Comparison of ENCODE assay signal across 8 mouse cellular contexts in genomic region chr11:69096987-69097900, GRCm38 (mm10). TPM values are rescaled to one million over a fixed set of nuclear protein-coding genes. Genes with fewer than 3 reads are reported as not detected.
DNase-seq lines count a peak whose midpoint lies in the region; ATAC-seq and TF ChIP-seq lines count a peak whose summit lies in the region.

No protein-coding gene starts in this region.

- H3K9ac ChIP-seq in ES-E14 (ENCODE audit: insufficient read depth, low read depth, low read length, poor library complexity, severe bottlenecking) = peak overlapping the region; percentile 58
- peak overlapping the region; percentile 100 for H3K9ac ChIP-seq in lung, postnatal 0 days (replicated peaks; ENCODE audit: low read depth)

- peaks cover 10 to 19% of the 10 kb centered on the region in 2 experiments; a peak in 3 of 4 replicates for H3K4me1 ChIP-seq in ES-E14 (ENCODE audit: control insufficient read depth in 2 of 2, insufficient read depth in 2 of 2, low read length in 2 of 2, poor library complexity in 1 of 2)
- peaks cover 71% of the 10 kb centered on the region for H3K4me1 ChIP-seq in hindbrain, embryonic 10.5 days (replicated peaks)
- peaks cover 16% of the 10 kb centered on the region for H3K4me1 ChIP-seq in lung, postnatal 0 days (ENCODE audit: insufficient read depth, low read depth, low read length)

- peak overlapping the region; percentile 41 to 51 for H3K4me3 ChIP-seq in ES-E14 (ENCODE audit: insufficient read depth in 1 of 2, low read depth in 1 of 2, low read length in 2 of 2, poor library complexity in 1 of 2, severe bottlenecking in 1 of 2)
- H3K4me3 ChIP-seq in hindbrain, embryonic 10.5 days = peak overlapping the region; percentile 71
- peak overlapping the region; percentile 97 for H3K4me3 ChIP-seq in lung, postnatal 0 days (ENCODE audit: low read depth, low read length)

- H3K27me3 ChIP-seq in hindbrain, embryonic 10.5 days (ENCODE audit: insufficient read depth, poor library complexity, severe bottlenecking) = no peaks in the 10 kb centered on the region
- no peaks in the 10 kb centered on the region for H3K27me3 ChIP-seq in lung, postnatal 0 days (replicated peaks; ENCODE audit: insufficient read depth, low read length)

- H3K9me3 ChIP-seq in ES-E14 (ENCODE audit: control insufficient read depth, insufficient read depth, low read depth, low read length) = no peaks in the 10 kb centered on the region
- no peaks in the 10 kb centered on the region for H3K9me3 ChIP-seq in hindbrain, embryonic 10.5 days
- no peaks in the 10 kb centered on the region for H3K9me3 ChIP-seq in lung, postnatal 0 days (ENCODE audit: low read length)

- DNase-seq in ES-E14 (ENCODE audit: low read depth, low spot score) = no peak
- peak; percentile 87 for DNase-seq in cerebellum, adult 8-10 months
- DNase-seq in hindbrain, embryonic 10.5 days (ENCODE audit: low spot score) = peak; percentile 81
- DNase-seq in layer of hippocampus, postnatal 10 days (ENCODE audit: low spot score in 2 of 2) = peak; percentile 97 to 98
- peak; percentile 100 for DNase-seq in lung, postnatal 0 days (ENCODE audit: low spot score)
- DNase-seq in ovary, postnatal 10 days (ENCODE audit: low spot score) = peak; percentile 98
- DNase-seq in thymus, postnatal 10 days (ENCODE audit: low spot score in 2 of 2) = peak; percentile 81 to 85

- no peak overlapping the region for H3K27ac ChIP-seq in ES-E14 (ENCODE audit: insufficient read depth, low read depth, low read length, poor library complexity, severe bottlenecking)
- peak overlapping the region; percentile 85 for H3K27ac ChIP-seq in hindbrain, embryonic 10.5 days
- H3K27ac ChIP-seq in lung, postnatal 0 days (ENCODE audit: low read length) = peak overlapping the region; percentile 100

- in situ Hi-C loops in ES-E14 (cut with MboI; ENCODE audit: low sequenced_read_pairs in 2 of 2, unreplicated experiment in 2 of 2) = no loop called here

- peak; percentile 12; the same call in 1 of the 2 replicates for ATAC-seq in frontal cortex, adult (ENCODE audit: low TSS enrichment)
- ATAC-seq in lung, postnatal 0 days = peak; percentile 61

- 3% methylated on average over 29 of the region's 29 CpGs for WGBS in hindbrain, embryonic 10.5 days
- under 1% methylated on average over 29 of the region's 29 CpGs for WGBS in lung, postnatal 0 days

- TF ChIP-seq CTCF in lung, postnatal 0 days (IDR thresholded peaks at IDR 0.05) = no peak

- TF ChIP-seq EP300 in lung, postnatal 0 days (IDR thresholded peaks at IDR 0.05) = peak; percentile 100

- peaks cover 20% of the 10 kb centered on the region for H3K36me3 ChIP-seq in ES-E14 (ENCODE audit: control insufficient read depth, insufficient read depth, low read length, poor library complexity, severe bottlenecking)
- peaks cover 22% of the 10 kb centered on the region for H3K36me3 ChIP-seq in hindbrain, embryonic 10.5 days
- H3K36me3 ChIP-seq in lung, postnatal 0 days (ENCODE audit: insufficient read depth, low read length) = peaks cover 19% of the 10 kb centered on the region

- H3K4me2 ChIP-seq in lung, postnatal 0 days (replicated peaks; ENCODE audit: low read depth, low read length) = peak overlapping the region; percentile 76

TF ChIP-seq in ES-E14, 5 proteins besides CTCF, POLR2A, EP300 and RAD21:
- TF ChIP-seq MAFK (IDR thresholded peaks at IDR 0.05; ENCODE audit: insufficient read depth, low read depth, low read length) (no peak), CHD2 (IDR thresholded peaks at IDR 0.05; ENCODE audit: low read depth, low read length) (no peak), ZNF384 (IDR thresholded peaks at IDR 0.05; ENCODE audit: low read depth, low read length) (no peak), ZC3H11A (IDR thresholded peaks at IDR 0.05; ENCODE audit: borderline replicate concordance, low read depth, low read length) (no peak), HCFC1 (IDR thresholded peaks at IDR 0.05; ENCODE audit: borderline replicate concordance, insufficient read depth, low read length) (no peak)
TF ChIP-seq in ES-E14: peak in this region for 0.

RNA-seq across cellular contexts. Expression of gene Per1, which starts 2.2 kb away (rescaled TPM):
- 6.0 and 8.6 TPM in 2 replicates for total RNA-seq in ES-E14 (2012; rRNA removed)
- polyA plus RNA-seq in hindbrain, embryonic 10.5 days (2016; fragmentation: Nextera tagmentation; extraction: Ambion mirVana) = 7.8 and 9.8 TPM in 2 replicates
- total RNA-seq in layer of hippocampus, postnatal 10 days (2021) = 10 to 100 TPM; 54.4 to 67.2 TPM
- 16.6 and 30.0 TPM in 2 replicates for polyA plus RNA-seq in lung, postnatal 0 days (2015; fragmentation: Nextera tagmentation; extraction: Ambion mirVana)

RNA-seq across cellular contexts. Expression of gene Vamp2, which starts 9.0 kb away (rescaled TPM):
- 7.1 and 9.0 TPM in 2 replicates for total RNA-seq in ES-E14 (2012; rRNA removed)
- 67.1 and 108 TPM in 2 replicates for polyA plus RNA-seq in hindbrain, embryonic 10.5 days (2016; fragmentation: Nextera tagmentation; extraction: Ambion mirVana)
- total RNA-seq in layer of hippocampus, postnatal 10 days (2021) = 1,000 to 10,000 TPM in 1 of 2 experiments, 100 to 1,000 TPM in 1; 909 to 1,029 TPM
- 45.0 and 50.6 TPM in 2 replicates for polyA plus RNA-seq in lung, postnatal 0 days (2015; fragmentation: Nextera tagmentation; extraction: Ambion mirVana)

RNA-seq across cellular contexts. Expression of gene Hes7, which starts 23.0 kb away (rescaled TPM):
- total RNA-seq in ES-E14 (2012; rRNA removed) = not detected in 2 replicates
- polyA plus RNA-seq in hindbrain, embryonic 10.5 days (2016; fragmentation: Nextera tagmentation; extraction: Ambion mirVana) = 0.14 and 0.48 TPM in 2 replicates
- under 1 TPM; 0.54 to 0.96 TPM for total RNA-seq in layer of hippocampus, postnatal 10 days (2021)
- polyA plus RNA-seq in lung, postnatal 0 days (2015; fragmentation: Nextera tagmentation; extraction: Ambion mirVana) = 0.38 and 0.49 TPM in 2 replicates

RNA-seq across cellular contexts. Expression of gene 9130213A22Rik, which starts 25.1 kb away (rescaled TPM):
- total RNA-seq in ES-E14 (2012; rRNA removed) = not detected in 2 replicates
- 0.13 TPM in 1 of 2 replicates, not detected in the other for polyA plus RNA-seq in hindbrain, embryonic 10.5 days (2016; fragmentation: Nextera tagmentation; extraction: Ambion mirVana)
- under 1 TPM; 0.59 to 0.89 TPM for total RNA-seq in layer of hippocampus, postnatal 10 days (2021)
- polyA plus RNA-seq in lung, postnatal 0 days (2015; fragmentation: Nextera tagmentation; extraction: Ambion mirVana) = 0.42 and 0.50 TPM in 2 replicates

RNA-seq across cellular contexts. Expression of gene Tmem107, which starts 26.6 kb away (rescaled TPM):
- 38.6 and 38.8 TPM in 2 replicates for total RNA-seq in ES-E14 (2012; rRNA removed)
- 56.6 and 57.6 TPM in 2 replicates for polyA plus RNA-seq in hindbrain, embryonic 10.5 days (2016; fragmentation: Nextera tagmentation; extraction: Ambion mirVana)
- 10 to 100 TPM; 10.4 to 14.0 TPM for total RNA-seq in layer of hippocampus, postnatal 10 days (2021)
- polyA plus RNA-seq in lung, postnatal 0 days (2015; fragmentation: Nextera tagmentation; extraction: Ambion mirVana) = 62.9 and 70.0 TPM in 2 replicates

Comparison
In these comparisons a context has a peak if more than half of its experiments do, and no peak if none do; other contexts are left out.
1. H3K4me3 ChIP-seq: peak in every context shown above with its lines; median percentile 97 in lung, postnatal 0 days; 71 in hindbrain, embryonic 10.5 days; 46 in ES-E14.
2. RNA of gene Vamp2, which starts 9.0 kb away (total RNA-seq): 909 to 1,029 TPM in layer of hippocampus, postnatal 10 days; 7.1 to 9.0 TPM in ES-E14; every median in the first group is over 10 times any median in the second.